8 mouse cellular contexts compared by ENCODE assay signal in genomic region chr7:16175542-16175931, GRCm38 (mm10). TPM values are rescaled to one million over a fixed set of nuclear protein-coding genes. Genes with fewer than 3 reads are reported as not detected.
DNase-seq lines count a peak whose midpoint lies in the region; ATAC-seq lines count a peak whose summit lies in the region.

No protein-coding gene starts in this region.

- no peak overlapping the region for H3K27ac ChIP-seq in liver, embryonic 16.5 days (ENCODE audit: low read length)

- no peaks in the 10 kb centered on the region for H3K9me3 ChIP-seq in liver, embryonic 16.5 days (replicated peaks; ENCODE audit: control insufficient read depth, low read length)

- peak overlapping the region; percentile 50 for H3K4me3 ChIP-seq in liver, embryonic 16.5 days (ENCODE audit: low read depth, low read length)

- peak overlapping the region; percentile 55 for H3K4me2 ChIP-seq in liver, embryonic 16.5 days (ENCODE audit: low read depth, low read length)

- H3K4me1 ChIP-seq in liver, embryonic 16.5 days (ENCODE audit: control insufficient read depth, low read depth, low read length): no peaks in the 10 kb centered on the region; the same call in 1 of the 2 replicates

- peaks cover 36% of the 10 kb centered on the region for H3K27me3 ChIP-seq in liver, embryonic 16.5 days (ENCODE audit: control insufficient read depth, insufficient read depth, low read depth, low read length)

- H3K9ac ChIP-seq in liver, embryonic 16.5 days (ENCODE audit: low read depth, low read length): peak overlapping the region; percentile 34; the same call in 1 of the 2 replicates

- 3% methylated on average over 9 of the region's 10 CpGs for whole genome bisulfite sequencing in liver, embryonic 16.5 days (ENCODE audit: insufficient replicate concordance)

- no peaks in the 10 kb centered on the region for H3K36me3 ChIP-seq in liver, embryonic 16.5 days (ENCODE audit: control insufficient read depth, insufficient read depth)

- ATAC-seq in liver, embryonic 16.5 days (ENCODE audit: low read depth): no peak

- peak; percentile 34 for DNase-seq in embryo, embryonic 10.5 days (ENCODE audit: low spot score)
- DNase-seq in embryo, embryonic 10 days (ENCODE audit: low spot score): no peak
- peak; percentile 22 for DNase-seq in thymus, postnatal 0 days (ENCODE audit: low spot score)
- DNase-seq in thymus, adult 18-20 months: no peak
- no peak for DNase-seq in ovary, postnatal 14 days (ENCODE audit: low spot score)
- no peak for DNase-seq in B cell, adult 2 months
- no peak for DNase-seq in kidney, postnatal 36 days

RNA-seq across cellular contexts. Expression of gene Meis3, which starts 0.6 kb away (rescaled TPM):
- 20.7 and 21.1 TPM in 2 replicates for polyA plus RNA-seq in thymus, postnatal 0 days (2015; fragmentation: Nextera tagmentation; extraction: Ambion mirVana)
- 1.1 and 1.6 TPM in 2 replicates for polyA plus RNA-seq in liver, embryonic 16.5 days (2015; fragmentation: Nextera tagmentation; extraction: Ambion mirVana)

RNA-seq across cellular contexts. Expression of gene Slc8a2, which starts 45.9 kb away (rescaled TPM):
- 0.03 and 0.04 TPM in 2 replicates for polyA plus RNA-seq in thymus, postnatal 0 days (2015; fragmentation: Nextera tagmentation; extraction: Ambion mirVana)
- 0.02 TPM in 1 of 2 replicates, not detected in the other for polyA plus RNA-seq in liver, embryonic 16.5 days (2015; fragmentation: Nextera tagmentation; extraction: Ambion mirVana)

RNA-seq across cellular contexts. Expression of gene Dhx34, which starts 46.3 kb away (rescaled TPM):
- polyA plus RNA-seq in thymus, postnatal 0 days (2015; fragmentation: Nextera tagmentation; extraction: Ambion mirVana): 18.4 and 18.7 TPM in 2 replicates
- 4.9 and 6.7 TPM in 2 replicates for polyA plus RNA-seq in liver, embryonic 16.5 days (2015; fragmentation: Nextera tagmentation; extraction: Ambion mirVana)

RNA-seq across cellular contexts. Expression of gene Kptn, which starts 55.8 kb away (rescaled TPM):
- polyA plus RNA-seq in thymus, postnatal 0 days (2015; fragmentation: Nextera tagmentation; extraction: Ambion mirVana): 15.9 and 18.5 TPM in 2 replicates
- 7.3 and 7.8 TPM in 2 replicates for polyA plus RNA-seq in liver, embryonic 16.5 days (2015; fragmentation: Nextera tagmentation; extraction: Ambion mirVana)

Comparison
In these comparisons a context has a peak if more than half of its experiments do, and no peak if none do; other contexts are left out.
1. DNase-seq: peak in embryo, embryonic 10.5 days (single experiment) and thymus, postnatal 0 days (single experiment); none in embryo, embryonic 10 days (single experiment), thymus, adult 18-20 months (0 of 2), ovary, postnatal 14 days (single experiment), B cell, adult 2 months (0 of 2) and kidney, postnatal 36 days (0 of 2).